Mouse (Mus musculus) CH12.LX (cell line): ENCODE results near the gene Ttc38. TPM values are rescaled to one million over a fixed set of nuclear protein-coding genes. Genes with fewer than 3 reads are reported as not detected.

Experiments
- DNase-seq: peaks from one replicate; pipeline ENCODE4 v3.0.0-alpha.2; 2013; ENCODE audit errors: extremely low read depth
- H3K27ac ChIP-seq: 2 replicates; pipeline ENCODE4 v1.5.1; 2012; ENCODE audit warnings: low read depth, mild to moderate bottlenecking, control low read depth, moderate library complexity; ENCODE audit not compliant: insufficient read depth
- H3K27me3 ChIP-seq: replicated peaks from 2 replicates; pipeline ENCODE3; 2012; ENCODE audit warnings: inconsistent platforms
- H3K36me3 ChIP-seq, 2 experiments: replicated peaks in 1 of 2; 2 replicates each; pipeline versions ENCODE3 to v1.6.1; 2012; ENCODE audit warnings: inconsistent platforms in 1 of 2, low read length in 1 of 2, mild to moderate bottlenecking in 1 of 2, mixed read lengths in 1 of 2, moderate library complexity in 1 of 2; ENCODE audit not compliant: control insufficient read depth in 1 of 2, insufficient read depth in 1 of 2
- H3K4me1 ChIP-seq, 2 experiments: 2 replicates each; pipeline ENCODE4 v1.6.1; 2012; ENCODE audit warnings: inconsistent platforms in 1 of 2, moderate library complexity in 1 of 2; ENCODE audit not compliant: insufficient read depth in 2 of 2, control insufficient read depth in 1 of 2
- H3K4me2 ChIP-seq: 2 replicates; pipeline ENCODE4 v1.6.1; 2012; ENCODE audit warnings: low read depth, mild to moderate bottlenecking, control low read depth; ENCODE audit not compliant: poor library complexity, insufficient read depth, severe bottlenecking
- H3K4me3 ChIP-seq, 3 experiments: fragments of 150-350 bp in 1 of 3; sonication (generic) in 1 of 3; replicated peaks in 1 of 3; 2 replicates each; pipeline versions ENCODE3 to v1.5.1; 2011 to 2012; ENCODE audit warnings: low read depth in 2 of 3, low read length in 2 of 3, mild to moderate bottlenecking in 2 of 3, moderate library complexity in 2 of 3, control low read depth in 1 of 3, improper control_type of control experiment in 1 of 3, inconsistent platforms in 1 of 3, mixed read lengths in 1 of 3; ENCODE audit not compliant: poor library complexity in 1 of 3
- H3K79me2 ChIP-seq: replicated peaks from 2 replicates; pipeline ENCODE4 v1.6.1; 2012; ENCODE audit warnings: mild to moderate bottlenecking, moderate library complexity; ENCODE audit not compliant: control insufficient read depth, poor library complexity, insufficient read depth, severe bottlenecking; ENCODE audit errors: extremely low read depth
- H3K9ac ChIP-seq: 2 replicates; pipeline ENCODE4 v1.6.1; 2012; ENCODE audit warnings: low read depth, mild to moderate bottlenecking, control low read depth, moderate library complexity; ENCODE audit not compliant: insufficient read depth
- H3K9me3 ChIP-seq: replicated peaks from 2 replicates; pipeline ENCODE3; 2012; ENCODE audit warnings: low read length, inconsistent platforms, mixed read lengths
- BHLHE40 ChIP-seq: IDR thresholded peaks from 2 replicates; pipeline ENCODE4 v1.6.1; 2011; ENCODE audit warnings: mild to moderate bottlenecking, low read depth, low read length, improper control_type of control experiment
- CHD1 ChIP-seq: IDR thresholded peaks from 2 replicates; pipeline ENCODE4 v1.6.1; 2012; ENCODE audit warnings: low read depth, low read length, improper control_type of control experiment, inconsistent platforms
- E2F4 ChIP-seq: IDR thresholded peaks from 2 replicates; pipeline ENCODE4 v1.6.1; 2011; ENCODE audit warnings: low read depth, low read length, improper control_type of control experiment; ENCODE audit not compliant: insufficient replicate concordance
- ETS1 ChIP-seq: conservative IDR thresholded peaks from 2 replicates; pipeline ENCODE4 v1.6.1; 2012; ENCODE audit warnings: low read depth, mild to moderate bottlenecking, inconsistent platforms, low read length, improper control_type of control experiment, moderate library complexity
- GABPA ChIP-seq: IDR thresholded peaks from 2 replicates; pipeline ENCODE4 v1.6.1; 2012; ENCODE audit warnings: low read depth, low read length, improper control_type of control experiment, inconsistent platforms; ENCODE audit not compliant: insufficient replicate concordance
- JUND ChIP-seq: conservative IDR thresholded peaks from 2 replicates; pipeline ENCODE4 v1.6.1; 2011; ENCODE audit warnings: low read depth, low read length, improper control_type of control experiment
- MAFK ChIP-seq: IDR thresholded peaks from 2 replicates; pipeline ENCODE4 v1.6.1; 2011; ENCODE audit warnings: low read length, improper control_type of control experiment; ENCODE audit not compliant: insufficient replicate concordance
- MAX ChIP-seq: IDR thresholded peaks from 2 replicates; pipeline ENCODE4 v1.6.1; 2011; ENCODE audit warnings: low read length, improper control_type of control experiment
- MEF2A ChIP-seq: IDR thresholded peaks from 2 replicates; pipeline ENCODE4 v1.6.1; 2014; ENCODE audit warnings: low read depth, mild to moderate bottlenecking, inconsistent platforms, low read length, improper control_type of control experiment, borderline replicate concordance
- MXI1 ChIP-seq: IDR thresholded peaks from 2 replicates; pipeline ENCODE4 v1.6.1; 2011; ENCODE audit warnings: mild to moderate bottlenecking, low read depth, low read length, improper control_type of control experiment
- MYC ChIP-seq: IDR thresholded peaks from 2 replicates; pipeline ENCODE4 v1.6.1; 2011; ENCODE audit warnings: low read depth, mild to moderate bottlenecking, improper control_type of control experiment, low read length
- NRF1 ChIP-seq: IDR thresholded peaks from 2 replicates; pipeline ENCODE4 v1.6.1; 2014; ENCODE audit warnings: low read depth, mild to moderate bottlenecking, inconsistent platforms, low read length, improper control_type of control experiment, moderate library complexity
- PAX5 ChIP-seq: IDR thresholded peaks from 2 replicates; pipeline ENCODE4 v1.6.1; 2012; ENCODE audit warnings: low read length, inconsistent platforms, mixed read lengths
- POLR2AphosphoS2 ChIP-seq: IDR thresholded peaks from 2 replicates; pipeline ENCODE4 v1.6.1; 2011; ENCODE audit warnings: low read depth, low read length, improper control_type of control experiment
- RAD21 ChIP-seq: IDR thresholded peaks from 2 replicates; pipeline ENCODE4 v1.6.1; 2011; ENCODE audit warnings: low read depth, mild to moderate bottlenecking, low read length, improper control_type of control experiment, moderate library complexity
- SIN3A ChIP-seq: IDR thresholded peaks from 2 replicates; pipeline ENCODE4 v1.6.1; 2012; ENCODE audit warnings: low read length, improper control_type of control experiment, inconsistent platforms
- TBP ChIP-seq: conservative IDR thresholded peaks from 2 replicates; pipeline ENCODE4 v1.6.1; 2011; ENCODE audit warnings: low read depth, low read length, improper control_type of control experiment
- USF1 ChIP-seq: IDR thresholded peaks from 2 replicates; pipeline ENCODE4 v1.6.1; 2014; ENCODE audit warnings: low read depth, mild to moderate bottlenecking, inconsistent platforms, low read length, improper control_type of control experiment
- ZC3H11A ChIP-seq: IDR thresholded peaks from 2 replicates; pipeline ENCODE4 v1.6.1; 2012; ENCODE audit warnings: low read depth, mild to moderate bottlenecking, inconsistent platforms, low read length, improper control_type of control experiment
- ZMIZ1 ChIP-seq: IDR thresholded peaks from 2 replicates; pipeline ENCODE4 v1.6.1; 2012; ENCODE audit warnings: low read depth, mild to moderate bottlenecking, inconsistent platforms, low read length, improper control_type of control experiment
- ZNF384 ChIP-seq: IDR thresholded peaks from 2 replicates; pipeline ENCODE4 v1.6.1; 2012; ENCODE audit warnings: low read depth, low read length, improper control_type of control experiment, inconsistent platforms
- dilution Hi-C: fragments of 300-500 bp; cut with MboI; formaldehyde crosslinking; loops from 2 replicates; pipeline ENCODE4 v1.14.3; 2020; ENCODE audit warnings: low sequenced_read_pairs; ENCODE audit not compliant: extremely low pct_unique_long_range_greater_than_20kb, extremely low pct_ligation_motif_present
- in situ Hi-C: fragments of 300-500 bp; cut with MboI; formaldehyde crosslinking; loops from 3 replicates; pipeline ENCODE4 v1.14.3; 2019; ENCODE audit warnings: low sequenced_read_pairs, low pct_ligation_motif_present, low pct_unique_long_range_greater_than_20kb, mixed read lengths
- polyA plus RNA-seq: library from polyadenylated mRNA; unstranded; fragments of >175 nt; gene quantifications from 2 replicates; pipeline ENCODE4 v1.2.1, GENCODE M21; 2012; ENCODE audit warnings: low read depth; ENCODE audit not compliant: insufficient read length
- total RNA-seq, 2 experiments: library from RNA; depleted of rRNA; stranded (reverse); fragments of 300-350 nt in 1 of 2; fragments of >200 nt in 1 of 2; gene quantifications; 2 replicates each; pipeline ENCODE4 v1.2.3; 2012 to 2014

Ttc38 gene
- total and polyA plus RNA-seq, 3 experiments: 5.1 to 5.8 (median 5.1) TPM

- peaks cover 0 to 29% of the 10 kb centered on the region in 2 experiments for H3K36me3 ChIP-seq
- H3K27ac ChIP-seq: no peak overlapping the region
- H3K9me3 ChIP-seq: no peaks in the 10 kb centered on the region
- no peak overlapping the region for H3K9ac ChIP-seq
- TF ChIP-seq TBP (no peak), USF1 (no peak), RAD21 (no peak), MXI1 (no peak), JUND (no peak), ZNF384 (no peak), ZMIZ1 (no peak), ETS1 (no peak), MYC (no peak), MAFK (no peak), CHD1 (no peak), POLR2AphosphoS2 (no peak), NRF1 (no peak), E2F4 (no peak), GABPA (no peak), PAX5 (no peak)
- in situ Hi-C loops (no loop called here), dilution Hi-C loops (no loop called here)
- no peak for DNase-seq
- no peak overlapping the region for H3K4me3 ChIP-seq
- H3K4me2 ChIP-seq: no peak overlapping the region
- H3K79me2 ChIP-seq: no peaks in the 10 kb centered on the region
- peaks cover 12% of the 10 kb centered on the region for H3K27me3 ChIP-seq
- H3K4me1 ChIP-seq: peaks cover 5 to 47% of the 10 kb centered on the region in 2 experiments
These were observed 23.0 kb upstream of the Ttc38 start for GRCm38 (mm10) chr15:85809091-85809490.

- Histone ChIP-seq H3K9me3 (no peaks in the 10 kb centered on the region), H3K27ac (no peak overlapping the region), H3K36me3 (peaks cover 0 to 29% of the 10 kb centered on the region in 2 experiments), H3K4me1 (peaks cover 5 to 40% of the 10 kb centered on the region in 2 experiments), H3K79me2 (no peaks in the 10 kb centered on the region), H3K27me3 (peaks cover 21% of the 10 kb centered on the region), H3K4me3 (peak overlapping the region in 1 of 3 experiments; percentile 74), H3K9ac (peak overlapping the region; percentile 79; the same call in 1 of the 2 replicates), H3K4me2 (peak overlapping the region; percentile 80)
- in situ Hi-C loops (no loop called here), dilution Hi-C loops (no loop called here)
- TF ChIP-seq BHLHE40: peak; percentile 54
- TF ChIP-seq JUND: no peak
- no peak for TF ChIP-seq POLR2AphosphoS2
- TF ChIP-seq MEF2A: 0 out of 2 replicates have a peak, but pooled peaks have one; percentile 33
- TF ChIP-seq MAX: no peak
- no peak for TF ChIP-seq PAX5
- TF ChIP-seq ZC3H11A: no peak
- no peak for TF ChIP-seq SIN3A
- no peak for DNase-seq
These were observed 21.7 kb upstream of the Ttc38 start for GRCm38 (mm10) chr15:85810462-85810805.
